Mouse (Mus musculus) embryonic fibroblast, embryonic 13.5 days (primary cell): Measurements from ENCODE around the gene Insig2. TPM values are rescaled to one million over a fixed set of nuclear protein-coding genes. Genes with fewer than 3 reads are reported as not detected.
A peak's percentile ranks its signal among the peaks of the same experiment; 100 is the strongest.

Experiments used
- H3K27ac ChIP-seq: 2 replicates; pipeline ENCODE4 v1.5.1; 2012; ENCODE audit warnings: low read length, control low read depth, inconsistent platforms; ENCODE audit not compliant: insufficient read depth
- H3K4me1 ChIP-seq: 2 replicates; pipeline ENCODE4 v1.6.1; 2011; ENCODE audit warnings: low read length; ENCODE audit not compliant: control insufficient read depth, insufficient read depth
- H3K4me3 ChIP-seq: 2 replicates; pipeline ENCODE4 v1.5.1; 2011; ENCODE audit warnings: mild to moderate bottlenecking, control low read depth, low read length; ENCODE audit not compliant: insufficient read depth
- CTCF ChIP-seq: IDR thresholded peaks from 2 replicates; pipeline ENCODE4 v1.5.1; 2011; ENCODE audit warnings: mild to moderate bottlenecking, control low read depth, low read length, moderate library complexity, borderline replicate concordance; ENCODE audit not compliant: insufficient read depth
- POLR2A ChIP-seq: IDR thresholded peaks from 2 replicates; pipeline ENCODE4 v1.6.1; 2011; ENCODE audit warnings: low read depth, mild to moderate bottlenecking, control low read depth, low read length, moderate library complexity
- polyA plus RNA-seq: library from polyadenylated mRNA; stranded (reverse); fragments of >200 nt; gene quantifications from 2 replicates; pipeline ENCODE4 v1.2.4, GENCODE M21; 2011; ENCODE audit warnings: low read depth; ENCODE audit not compliant: missing spikeins, insufficient read length

Insig2 gene
- polyA plus RNA-seq, 1 experiment, result 26.3 TPM

DNA sequence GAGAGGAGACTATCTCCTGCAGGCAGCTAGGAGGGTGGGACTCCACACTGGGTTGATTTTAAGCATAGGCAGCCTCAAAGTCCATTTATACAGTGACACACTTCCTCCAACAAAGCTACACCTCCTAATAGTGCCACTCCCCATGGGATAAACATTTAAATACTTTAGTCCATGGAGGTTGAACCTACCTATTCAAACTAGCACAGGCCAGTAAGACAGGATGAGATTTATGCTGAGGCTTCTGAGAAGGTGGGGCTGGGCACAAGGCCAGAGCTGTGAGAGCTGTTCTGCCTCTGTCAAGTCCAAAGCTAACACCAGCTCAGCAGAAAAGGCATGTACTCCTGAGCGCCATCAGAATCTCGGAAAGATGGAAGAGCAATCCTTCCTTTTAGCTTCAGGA lies 48.2 kb downstream of the Insig2 start:
- no peak for TF ChIP-seq CTCF
- TF ChIP-seq POLR2A, result no peak
- no peak overlapping the region for H3K27ac ChIP-seq
- no peak overlapping the region for H3K4me3 ChIP-seq
- H3K4me1 ChIP-seq, result no peaks in the 10 kb centered on the region; the same call in 1 of the 2 replicates

DNA sequence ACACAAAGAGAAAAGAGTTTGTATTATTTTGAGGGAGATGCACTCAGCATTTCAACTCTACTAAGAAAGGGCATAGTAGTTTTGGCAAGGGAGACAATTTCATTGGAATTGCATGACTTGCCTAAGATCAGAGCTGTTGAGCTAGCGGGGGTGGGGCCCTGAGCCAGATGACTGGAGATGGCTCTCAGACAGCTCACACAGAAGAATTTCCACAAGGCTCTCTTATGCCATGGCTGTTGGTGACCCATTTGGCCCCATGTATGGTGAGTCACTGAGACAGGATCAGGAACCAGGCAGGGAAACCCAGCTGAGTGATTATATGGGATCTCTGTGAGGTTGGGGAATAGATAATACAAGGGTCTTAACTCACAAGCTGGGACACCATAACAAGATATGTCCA lies 51.9 kb downstream of the Insig2 start:
- Histone ChIP-seq H3K27ac (peak overlapping the region; percentile 28; the same call in 1 of the 2 replicates), H3K4me3 (no peak overlapping the region), H3K4me1 (no peaks in the 10 kb centered on the region; the same call in 1 of the 2 replicates)
- no peak for TF ChIP-seq CTCF

DNA sequence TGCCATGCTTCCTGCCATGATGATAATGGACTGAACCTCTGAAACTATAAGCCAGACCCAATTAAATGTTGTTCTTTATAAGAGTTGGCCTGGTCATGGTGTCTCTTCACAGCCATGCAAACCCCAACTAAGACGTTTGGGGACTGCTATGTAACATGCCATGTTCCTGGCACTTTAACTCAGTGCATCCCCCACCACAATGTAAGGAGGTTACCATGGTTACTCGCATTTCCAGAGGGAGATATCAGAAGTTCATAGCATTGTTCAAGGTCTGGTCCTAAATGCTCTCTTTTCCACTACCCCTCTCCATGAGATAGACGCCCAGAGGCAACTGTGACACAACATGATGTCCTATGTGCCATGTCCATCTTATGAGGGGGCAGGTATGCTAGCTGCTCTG lies 54.0 kb downstream of the Insig2 start:
- Histone ChIP-seq H3K4me3 (no peak overlapping the region), H3K27ac (no peak overlapping the region), H3K4me1 (no peaks in the 10 kb centered on the region; the same call in 1 of the 2 replicates)
- no peak for TF ChIP-seq POLR2A
- TF ChIP-seq CTCF, result no peak

DNA sequence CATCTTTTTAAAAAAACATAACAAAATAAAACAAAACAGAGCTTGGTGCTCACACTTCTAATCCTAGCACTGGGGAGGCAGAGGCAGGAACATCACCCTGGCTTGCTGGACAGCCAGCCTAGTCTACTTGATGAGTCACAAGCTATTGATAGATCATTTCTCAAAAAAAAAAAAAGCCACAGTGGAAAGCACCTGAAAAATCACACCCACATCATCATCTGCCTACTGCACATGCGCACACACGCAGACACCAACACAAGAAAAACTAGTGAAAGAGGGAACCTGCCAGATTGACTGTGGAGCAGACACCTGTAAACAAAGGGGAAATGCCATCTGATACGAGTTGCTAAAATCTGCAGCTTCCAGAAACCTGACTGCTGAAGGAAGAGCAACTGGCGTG lies 54.9 kb downstream of the Insig2 start:
- Histone ChIP-seq H3K4me3 (no peak overlapping the region), H3K27ac (no peak overlapping the region), H3K4me1 (no peaks in the 10 kb centered on the region; the same call in 1 of the 2 replicates)
- TF ChIP-seq CTCF, result no peak
- TF ChIP-seq POLR2A, result no peak

DNA sequence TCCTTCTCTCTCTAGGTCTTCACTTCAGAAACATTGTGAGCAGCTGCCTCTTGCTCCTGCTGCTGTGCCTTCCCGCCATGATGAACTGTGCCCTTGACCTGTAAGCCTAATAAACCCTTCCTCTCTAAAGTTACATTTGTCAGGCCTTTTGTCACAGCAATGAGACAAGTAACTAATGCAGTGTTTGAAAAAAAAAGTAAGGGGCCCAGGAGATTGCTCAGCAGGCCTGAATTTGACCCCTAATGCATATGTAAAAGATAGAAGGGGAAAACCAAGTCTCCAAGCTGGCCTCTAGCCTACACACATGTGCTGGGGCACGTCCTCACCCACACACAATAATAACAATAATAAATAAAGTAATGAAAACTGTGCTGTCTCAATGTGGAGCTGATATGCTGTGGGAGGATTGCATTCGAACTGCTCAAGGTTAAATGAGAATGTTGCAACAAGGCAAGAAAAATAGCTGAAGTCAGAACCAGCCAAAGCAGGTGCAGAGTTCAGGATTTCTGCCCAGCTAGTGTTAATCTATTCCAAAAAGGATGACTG lies 56.4 kb downstream of the Insig2 start:
- Histone ChIP-seq H3K4me3 (no peak overlapping the region), H3K27ac (no peak overlapping the region), H3K4me1 (no peaks in the 10 kb centered on the region; the same call in 1 of the 2 replicates)
- TF ChIP-seq POLR2A (no peak), CTCF (no peak)

DNA sequence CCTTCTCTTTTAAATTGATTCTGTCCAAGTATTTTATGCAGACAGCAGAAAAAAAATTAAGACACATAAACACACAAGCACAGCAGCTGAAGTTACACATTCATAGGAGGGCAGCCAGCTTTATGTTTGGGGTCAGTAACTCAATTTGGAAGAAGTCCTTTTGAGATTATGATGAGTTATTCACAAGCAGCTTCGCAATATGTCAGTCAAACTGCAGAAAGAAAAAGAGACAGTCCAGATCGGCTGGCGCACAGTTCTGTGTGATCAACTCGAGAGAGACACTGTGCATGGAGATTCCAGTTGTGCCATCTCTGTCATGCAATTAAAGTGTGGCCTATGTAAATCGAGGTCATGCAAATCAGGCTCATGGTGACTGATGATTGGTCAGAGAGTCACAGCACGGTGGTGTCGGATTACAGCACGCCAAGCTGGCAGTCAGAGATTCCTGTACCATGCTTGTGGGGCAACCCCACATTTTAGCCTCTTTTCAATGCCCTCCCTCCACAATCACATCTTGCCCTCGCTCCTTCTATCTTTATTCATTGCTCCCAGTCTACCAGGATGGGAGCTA lies 72.1 kb downstream of the Insig2 start:
- H3K27ac ChIP-seq, result no peak overlapping the region
- no peak for TF ChIP-seq POLR2A
- TF ChIP-seq CTCF, result no peak
- H3K4me3 ChIP-seq, result no peak overlapping the region
- no peaks in the 10 kb centered on the region for H3K4me1 ChIP-seq

Other genes starting within 250 kb of the Insig2 start
- 22.7 and 23.9 TPM in 2 replicates for gene Ccdc93, start 98.5 kb upstream of the Insig2 start, polyA plus RNA-seq
- gene Htr5b, start 195.9 kb upstream of the Insig2 start, polyA plus RNA-seq, result not detected in 2 replicates
- 57.0 and 69.4 TPM in 2 replicates for gene Ddx18, start 235.4 kb upstream of the Insig2 start, polyA plus RNA-seq